Mouse (Mus musculus) mouse trophoblast stem cell (cell line): ENCODE measurements around the gene Prss30.
"Not testable (repeated sequence)": the region's sequence is repeated elsewhere in the genome, so short reads cannot be mapped to it uniquely, and the experiment has no call there.

ENCODE experiments used
- in situ Hi-C, 2 experiments: fragments of 300-500 bp; cut with MseI, MboI; formaldehyde crosslinking; loops; 2 replicates in 1 of 2; 3 replicates in 1 of 2; pipeline ENCODE4 v1.15.1; 2025

The Prss30 gene

DNA sequence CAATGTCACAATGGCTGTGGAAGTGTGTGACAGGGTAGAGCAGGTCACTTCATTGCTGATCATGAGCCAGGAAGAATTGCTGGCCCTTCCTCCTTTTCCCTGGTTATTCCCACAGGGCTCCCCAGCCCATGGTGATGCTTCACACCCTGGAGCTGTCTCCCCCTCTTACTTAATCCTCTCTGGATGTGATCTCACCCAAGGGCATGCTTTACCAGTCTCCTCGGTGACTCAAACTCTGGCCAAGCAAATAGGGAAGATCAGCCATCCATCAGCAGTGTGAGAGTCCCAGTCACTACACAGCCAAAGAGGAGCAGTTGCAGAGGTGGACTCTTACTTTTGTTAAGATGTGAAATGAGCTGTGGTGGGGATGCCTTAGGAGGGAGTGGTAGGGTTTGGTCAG lies 4.6 kb upstream of the Prss30 start:
- in situ Hi-C loops, result no loop called here

DNA sequence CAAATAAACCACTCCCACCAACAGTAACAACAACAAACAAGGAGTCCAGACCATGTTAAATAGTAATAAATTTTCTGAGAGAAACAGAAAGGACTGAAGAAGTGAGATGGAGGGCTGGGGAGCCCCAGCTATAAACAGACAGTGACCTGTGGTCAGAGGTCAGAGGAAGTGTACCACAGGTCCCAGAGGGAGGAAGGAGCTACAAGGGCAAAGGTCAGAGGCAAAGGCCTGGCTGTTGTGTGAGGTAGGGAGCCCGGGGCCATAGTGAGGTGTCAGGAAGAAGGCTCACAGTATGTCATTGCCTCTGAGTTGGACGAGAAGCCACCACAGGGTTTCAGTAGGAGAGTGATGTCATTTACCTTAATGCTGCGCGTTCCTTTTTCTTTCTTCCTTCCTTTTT lies 2.5 kb upstream of the Prss30 start:
- in situ Hi-C loops, result no loop called here

DNA sequence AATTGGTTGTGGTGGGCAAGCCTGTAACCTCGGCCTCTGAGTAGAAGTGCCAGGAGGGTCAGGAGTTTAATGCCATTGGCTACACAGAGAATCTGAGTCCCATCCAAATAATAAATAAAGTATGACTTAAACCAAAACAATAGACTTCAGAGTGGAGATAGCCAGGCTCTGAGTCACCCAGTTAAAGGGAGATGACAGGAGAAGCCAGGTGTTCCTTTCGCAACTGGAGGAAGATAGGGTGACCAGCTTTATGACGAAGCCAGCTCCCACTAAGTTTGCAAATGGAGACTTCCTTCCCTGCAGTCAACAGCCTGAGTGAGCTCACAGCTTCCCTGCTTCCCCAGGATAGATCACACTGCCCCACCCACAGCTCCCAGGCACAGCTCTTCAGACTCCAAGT lies 895 bp downstream of the Prss30 start:
- in situ Hi-C loops, result no loop called here

DNA sequence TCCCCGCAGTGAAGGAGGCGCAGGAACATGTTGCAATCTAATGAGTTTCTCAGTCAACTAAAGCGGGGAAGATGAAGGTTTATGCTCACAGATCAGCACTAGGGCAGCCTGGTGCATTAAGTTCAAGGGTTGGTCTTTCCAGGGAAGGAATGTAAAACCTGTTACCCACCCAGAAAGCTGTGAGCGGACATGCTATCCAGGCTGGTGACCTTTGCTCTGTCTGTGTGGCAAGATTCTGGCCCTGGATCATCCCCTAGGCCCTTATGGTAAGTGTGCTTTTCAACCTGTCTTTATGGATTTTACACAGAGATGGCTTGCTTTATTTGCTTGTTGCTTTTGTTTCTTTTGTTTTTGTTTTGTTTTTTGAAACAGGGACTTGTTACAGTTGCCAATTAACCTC lies 3.7 kb downstream of the Prss30 start:
- in situ Hi-C loops, result no loop called here

DNA sequence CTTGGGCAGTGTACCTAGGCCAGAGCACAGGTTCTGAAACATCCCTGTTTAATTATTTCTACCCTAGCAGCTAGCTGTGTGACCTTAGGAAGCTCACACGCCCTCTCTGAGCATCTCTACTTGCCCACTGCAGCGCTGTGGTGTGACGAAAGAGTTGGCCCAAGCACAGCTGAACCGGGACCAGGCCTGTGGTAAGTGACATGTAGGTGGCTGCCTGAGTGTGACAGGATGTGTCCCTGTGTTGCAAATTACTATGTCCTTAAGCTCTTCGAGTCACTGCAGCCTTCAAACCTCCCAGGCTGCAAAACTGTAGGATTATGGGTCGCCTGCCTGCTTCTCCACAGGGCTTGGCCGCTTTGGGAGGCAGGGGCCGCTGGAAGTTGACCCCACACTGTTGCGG lies 9.1 kb downstream of the Prss30 start:
- in situ Hi-C loops, result no loop called here

DNA sequence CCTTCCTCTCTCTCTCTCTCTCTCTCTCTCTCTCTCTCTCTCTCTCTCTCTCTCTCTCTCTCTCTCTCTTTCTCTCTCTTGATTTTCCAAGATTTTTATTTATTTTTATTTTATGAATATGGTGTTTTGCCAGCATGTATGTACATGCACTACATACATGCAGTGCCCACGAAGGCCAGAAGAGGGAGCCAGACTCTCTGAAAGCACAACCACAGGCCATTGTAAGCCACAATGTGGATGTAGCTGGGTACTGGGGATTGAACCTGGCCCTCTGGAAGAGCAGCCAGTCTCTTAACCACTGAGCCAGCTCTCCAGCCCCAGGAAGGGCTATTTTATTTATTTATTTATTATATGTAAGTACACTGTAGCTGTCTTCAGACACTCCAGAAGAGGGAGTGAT lies 11.1 kb downstream of the Prss30 start:
- in situ Hi-C loops, result no loop called here

DNA sequence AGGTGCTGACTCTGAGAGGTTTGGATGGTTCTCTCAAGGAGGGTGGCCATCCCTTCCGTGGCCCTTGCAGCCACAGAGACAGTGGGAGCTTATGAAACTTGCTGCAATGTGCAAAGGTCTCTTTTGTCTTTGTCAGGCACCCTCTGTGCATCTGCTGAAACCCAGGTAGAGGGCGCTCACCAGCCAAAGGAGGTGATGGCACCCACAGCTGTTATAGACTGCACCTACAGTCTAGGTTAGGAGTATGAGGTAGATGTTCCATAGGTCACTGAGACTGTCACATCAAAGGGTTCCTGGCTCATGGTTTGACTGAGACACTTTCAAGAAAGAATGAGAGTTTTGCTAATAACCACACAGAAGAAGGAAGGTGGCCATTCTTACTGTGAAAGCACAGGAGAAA lies 11.6 kb downstream of the Prss30 start:
- in situ Hi-C loops, result no loop called here

DNA sequence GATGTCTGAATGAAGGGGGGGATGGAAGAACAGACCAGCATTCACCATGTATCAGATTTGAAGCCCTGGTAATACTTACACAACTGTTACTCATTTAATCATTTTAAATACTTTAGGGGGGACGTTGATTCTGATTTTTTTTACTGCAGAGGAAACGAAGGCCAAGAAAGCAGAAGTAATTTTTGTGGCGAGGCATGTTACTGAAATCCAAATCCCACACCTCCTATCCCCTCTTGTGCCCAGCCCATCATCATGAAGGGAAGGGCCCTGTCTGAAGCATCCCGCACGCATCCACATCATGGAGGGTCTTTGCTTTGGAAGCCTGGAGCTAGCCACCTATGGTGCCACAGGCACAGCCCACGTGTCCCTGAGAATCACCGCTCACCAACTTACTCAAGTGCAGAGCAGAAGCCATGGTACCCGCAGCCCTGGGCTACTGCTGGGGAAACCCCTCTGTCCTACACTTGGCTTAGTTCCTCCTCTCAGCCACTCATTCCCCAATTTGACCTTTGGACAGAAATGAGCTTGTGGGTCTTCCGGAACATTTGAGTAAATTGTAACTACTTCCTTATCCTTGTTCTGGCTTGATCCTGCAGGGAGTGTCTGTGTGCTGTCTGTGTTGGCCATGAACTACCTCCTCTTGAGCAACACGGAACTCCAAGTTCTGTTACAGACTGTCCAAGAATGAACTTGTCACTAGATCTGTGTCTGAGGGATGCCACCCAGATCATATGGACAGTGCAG lies 13.5 kb downstream of the Prss30 start:
- in situ Hi-C loops, result no loop called here

DNA sequence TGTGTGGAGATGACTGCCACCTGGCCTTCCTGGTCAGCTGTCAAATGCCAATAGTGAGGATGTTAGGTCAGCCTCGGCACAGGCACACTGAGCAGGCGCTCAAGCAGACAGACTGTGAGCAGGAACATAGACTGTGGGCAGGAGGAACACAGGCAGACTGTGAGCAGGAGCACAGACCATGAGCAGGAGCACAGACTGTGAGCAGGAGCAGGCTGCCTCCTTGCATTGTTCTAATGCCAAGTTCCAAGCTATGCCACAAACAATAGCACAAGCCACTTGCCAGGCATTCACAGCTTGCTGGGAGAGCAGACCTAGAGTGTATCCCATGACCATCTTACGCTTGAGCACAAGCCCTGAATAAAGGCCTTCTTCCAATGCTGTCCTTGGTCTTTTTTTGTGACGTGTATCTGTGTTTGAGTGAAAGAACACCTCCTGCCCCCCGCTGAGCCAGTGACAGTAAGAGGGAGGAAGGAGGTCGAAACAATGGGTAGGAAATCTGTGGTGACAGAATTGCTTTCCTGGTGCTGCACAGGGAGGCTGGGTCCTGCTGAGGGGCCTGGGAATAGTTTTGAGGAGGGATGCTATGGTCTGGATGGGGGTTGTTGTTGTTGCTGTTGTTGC lies 14.5 kb downstream of the Prss30 start:
- in situ Hi-C loops, result no loop called here

DNA sequence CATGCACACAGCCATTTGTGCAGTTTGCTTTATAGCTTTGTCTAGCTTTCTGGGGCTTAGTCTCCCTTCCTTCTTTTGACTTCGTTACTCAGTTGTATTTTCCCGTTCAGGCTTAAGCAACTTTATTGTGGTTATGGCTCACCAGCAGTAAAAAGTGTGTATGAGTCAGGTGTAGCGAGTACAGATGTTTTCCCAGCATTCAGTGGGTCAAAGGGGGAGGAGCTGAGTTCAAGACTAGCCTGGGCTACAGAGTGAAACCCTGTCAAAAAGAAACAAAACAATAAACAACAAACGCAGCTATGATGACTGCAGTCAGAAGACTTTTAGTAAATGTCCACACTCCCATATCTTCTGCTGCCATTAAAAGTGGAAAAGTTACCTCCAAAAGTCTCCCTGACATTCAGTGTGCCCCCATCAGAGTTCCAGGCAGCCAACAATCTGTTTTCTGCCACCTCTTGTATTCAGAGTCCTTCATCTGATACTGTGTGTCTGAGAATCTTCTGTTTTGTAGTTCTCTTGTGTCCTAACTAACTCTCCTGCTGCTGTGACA lies 18.7 kb downstream of the Prss30 start:
- in situ Hi-C loops, result loop anchor here (5.0 kb wide), 2 partner anchors 94 to 104 kb away; partner anchors contain the start of gene Prss21 (in 1 of the 2)

DNA sequence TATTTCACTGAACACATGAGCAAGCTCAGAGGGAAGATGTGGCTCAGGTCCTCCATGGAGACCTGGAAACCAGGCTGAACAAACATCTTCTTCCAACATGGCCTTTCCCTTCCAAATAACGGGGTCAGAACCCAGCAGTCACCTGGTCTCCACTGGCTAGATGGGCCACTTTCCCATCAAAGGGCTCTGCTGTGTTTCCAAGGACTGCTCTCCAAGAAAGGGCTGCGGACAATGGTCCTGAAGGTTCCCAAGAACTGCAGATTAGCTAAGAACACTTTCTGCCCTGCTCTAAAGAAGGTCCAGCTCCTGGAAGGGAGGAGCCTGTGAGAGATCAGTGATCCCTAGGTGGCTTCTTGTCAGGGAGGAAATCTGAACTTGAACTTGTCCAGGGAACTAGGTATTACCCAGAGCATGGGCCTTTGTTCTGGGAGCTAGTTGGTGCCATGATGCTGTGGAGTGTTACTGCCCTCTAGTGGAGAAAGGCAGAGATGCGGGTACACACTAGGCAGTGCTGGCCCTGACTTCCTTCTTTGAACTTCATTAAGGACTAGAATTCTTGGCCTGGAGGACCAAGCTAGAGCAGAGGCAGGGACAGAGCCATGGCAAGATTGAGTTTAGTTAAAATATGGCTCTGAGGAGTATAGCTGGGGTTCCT lies 20.2 kb downstream of the Prss30 start:
- in situ Hi-C loops, result loop anchor here (5.0 kb wide), 2 partner anchors 93 to 103 kb away; partner anchors contain the start of gene Prss21 (in 1 of the 2)

DNA sequence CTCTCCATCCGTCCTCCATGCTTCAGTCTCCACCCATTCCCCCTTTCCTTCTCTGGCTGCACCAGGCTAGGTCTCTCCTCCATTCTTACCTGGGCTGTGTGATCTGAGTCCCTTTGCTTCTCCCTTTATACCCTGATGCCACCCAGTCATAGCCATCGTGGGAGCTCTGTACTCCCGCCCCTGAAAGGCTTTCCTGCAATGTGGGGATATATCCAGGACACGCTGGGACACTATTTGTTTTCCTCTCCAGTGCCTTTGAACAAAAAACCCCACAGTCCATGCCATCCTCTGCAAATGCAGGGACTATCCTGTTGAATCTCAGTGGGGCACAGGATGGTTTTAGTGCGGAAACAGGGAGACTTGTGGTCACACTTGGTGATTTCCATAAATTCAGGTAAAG lies 25.2 kb downstream of the Prss30 start, which contains the start of gene Sbpl:
Gene Sbpl (minus strand): TSS at position 101 of the 400 bp plus-strand sequence.
- in situ Hi-C loops, result no loop called here

DNA sequence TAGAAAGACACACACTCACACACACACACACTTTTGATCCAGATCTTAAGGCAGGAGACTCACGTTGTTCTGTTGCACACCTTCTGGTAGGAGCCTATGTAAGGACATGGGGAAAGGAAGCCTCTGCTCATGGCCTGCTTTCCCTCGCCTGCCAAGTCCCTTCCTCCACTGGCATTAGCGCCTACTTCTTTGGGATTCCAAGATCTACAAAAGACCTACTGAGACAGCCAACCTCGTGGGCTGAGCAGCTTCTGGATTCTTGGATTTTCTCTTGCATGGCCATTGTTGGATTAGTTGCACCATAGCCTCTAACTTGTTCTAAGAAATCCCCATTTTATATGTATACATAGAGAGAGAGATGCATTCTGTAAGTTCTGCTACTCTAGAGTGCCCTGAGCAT lies 29.5 kb downstream of the Prss30 start:
- in situ Hi-C loops, result not testable (repeated sequence)

DNA sequence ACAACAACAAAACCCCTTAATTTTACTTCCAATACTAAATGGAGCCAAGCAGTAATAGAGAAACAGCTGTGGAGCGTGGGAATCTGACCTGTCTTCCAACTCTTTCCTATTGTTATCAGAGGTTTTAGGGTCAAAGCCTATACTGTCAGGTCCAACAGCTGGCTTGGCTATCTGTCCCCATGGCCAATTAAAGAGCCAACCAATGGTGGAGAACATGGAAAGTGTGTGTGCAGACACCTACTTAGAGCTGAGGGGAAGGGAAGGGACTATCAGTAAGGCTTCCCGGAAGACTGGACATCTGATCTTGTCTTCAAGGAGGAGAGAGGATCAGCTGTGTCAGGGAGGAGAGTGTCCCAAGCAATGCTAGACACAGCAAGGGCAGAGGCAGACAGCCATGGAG lies 31.3 kb downstream of the Prss30 start:
- in situ Hi-C loops, result no loop called here

DNA sequence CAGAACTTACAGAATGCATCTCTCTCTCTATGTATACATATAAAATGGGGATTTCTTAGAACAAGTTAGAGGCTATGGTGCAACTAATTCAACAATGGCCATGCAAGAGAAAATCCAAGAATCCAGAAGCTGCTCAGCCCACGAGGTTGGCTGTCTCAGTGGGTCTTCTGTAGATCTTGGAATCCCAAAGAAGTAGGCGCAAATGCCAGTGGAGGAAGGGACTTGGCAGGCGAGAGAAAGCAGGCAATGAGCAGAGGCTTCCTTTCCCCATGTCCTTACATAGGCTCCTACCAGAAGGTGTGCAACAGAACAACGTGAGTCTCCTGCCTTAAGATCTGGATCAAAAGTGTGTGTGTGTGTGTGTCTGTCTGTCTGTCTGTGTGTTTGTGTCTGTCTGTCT lies 32.9 kb downstream of the Prss30 start:
- in situ Hi-C loops, result not testable (repeated sequence)

DNA sequence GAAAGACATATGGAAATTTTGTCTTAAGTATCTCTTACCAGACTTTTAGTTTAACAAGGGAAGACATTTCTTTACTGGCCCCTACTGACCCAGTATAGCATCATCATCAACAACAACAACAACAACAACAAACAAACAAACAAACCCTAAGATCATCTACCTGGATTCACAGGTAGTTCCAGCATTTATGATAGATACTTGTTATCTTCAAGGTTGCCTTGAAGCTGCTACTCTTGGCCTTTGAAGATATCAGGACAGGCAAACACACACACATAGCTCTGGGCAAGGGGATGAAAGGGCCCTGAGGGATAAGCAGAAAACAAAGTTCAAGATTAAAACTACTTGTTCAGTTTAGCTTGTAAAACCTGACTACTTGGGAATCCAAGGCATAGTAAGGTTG lies 39.0 kb downstream of the Prss30 start, which contains the start of gene Sbp:
Gene Sbp (plus strand): TSS at position 301 of the 400 bp plus-strand sequence.
- in situ Hi-C loops, result no loop called here

DNA sequence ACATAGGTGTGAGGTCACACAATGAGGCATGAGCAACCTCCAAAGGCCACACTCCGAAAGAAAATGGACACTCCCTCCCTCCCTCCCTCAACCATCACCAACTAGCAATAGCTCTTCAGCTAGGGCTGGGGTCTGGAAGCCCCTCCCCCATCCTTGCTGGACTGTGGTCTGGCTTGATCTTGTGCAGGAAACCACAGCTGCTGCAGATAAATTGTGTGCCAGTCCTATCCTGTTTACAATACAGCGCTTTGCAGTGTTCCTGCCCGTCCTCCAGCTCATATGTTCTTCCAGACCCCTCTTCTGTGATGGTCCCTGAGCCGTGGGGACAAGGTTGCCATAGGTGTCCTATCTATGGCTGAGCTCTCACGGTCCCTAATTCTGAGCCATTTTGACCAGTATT lies 49.2 kb downstream of the Prss30 start:
- in situ Hi-C loops, result no loop called here

DNA sequence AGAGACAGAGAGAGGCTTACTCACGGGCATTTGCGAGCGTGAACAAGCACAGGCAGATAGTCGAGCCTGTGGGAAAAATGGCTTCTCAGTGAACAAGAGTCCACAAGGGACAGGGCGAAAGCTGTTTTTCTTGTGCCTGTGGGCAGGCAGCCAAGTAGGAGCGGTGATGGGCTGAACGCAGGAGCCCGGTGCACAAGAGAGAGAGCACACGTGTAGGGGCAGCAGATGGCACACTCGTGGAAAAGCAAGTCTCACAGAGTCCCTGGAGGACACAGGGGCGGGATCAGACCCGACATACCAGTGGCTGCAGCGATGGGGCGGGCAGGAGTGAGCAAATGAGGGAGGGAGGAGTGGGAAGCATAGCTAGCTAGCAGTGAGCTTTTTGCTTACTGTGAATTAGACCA lies 55.3 kb downstream of the Prss30 start:
- in situ Hi-C loops, result no loop called here

DNA sequence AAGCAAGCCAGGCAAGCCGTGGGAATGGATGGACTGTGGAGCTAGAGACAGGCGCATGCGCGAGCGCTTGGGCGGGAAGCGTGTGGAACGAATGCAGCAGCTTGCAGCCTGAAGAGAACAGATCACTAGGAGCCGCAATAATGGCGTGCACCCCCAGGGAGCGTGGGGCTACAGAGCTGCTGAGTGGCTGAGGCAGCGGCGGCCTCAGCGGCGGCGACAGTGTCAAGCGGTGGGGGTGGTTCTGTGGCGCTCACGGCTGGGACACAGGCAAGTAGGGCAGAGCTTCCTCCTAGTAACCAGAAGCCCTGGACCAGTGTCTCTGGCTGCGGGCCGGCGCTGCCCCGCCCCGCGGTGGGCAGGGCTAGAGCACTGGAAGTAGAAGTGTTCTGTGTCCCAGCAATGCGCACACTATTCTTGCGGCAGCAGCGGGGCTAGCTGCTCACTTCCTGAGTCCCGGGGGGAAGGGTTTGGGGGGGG lies 55.8 kb downstream of the Prss30 start:
- in situ Hi-C loops, result no loop called here
